Mouse (Mus musculus): ENCODE data around the gene Rnase12. TPM values are rescaled to one million over a fixed set of nuclear protein-coding genes. Genes with fewer than 3 reads are reported as not detected.

The Rnase12 gene
- polyA plus RNA-seq, 1 experiment from 2014 or later, result not detected

GRCm38 (mm10) chr14:51069617-51070016, 12.2 kb upstream of the Rnase12 start:
- Histone ChIP-seq H3K4me2 (ENCODE audit: low read length) (no peak overlapping the region), H3K27me3 (replicated peaks; ENCODE audit: control insufficient read depth, insufficient read depth, low read length) (no peaks in the 10 kb centered on the region), H3K9ac (ENCODE audit: low read depth, low read length) (no peak overlapping the region), H3K4me3 (ENCODE audit: low read length) (no peak overlapping the region), H3K27ac (ENCODE audit: low read depth, low read length) (no peak overlapping the region), H3K4me1 (ENCODE audit: control insufficient read depth, insufficient read depth, low read depth, low read length) (peaks cover 5% of the 10 kb centered on the region), H3K9me3 (ENCODE audit: control insufficient read depth, low read length) (no peaks in the 10 kb centered on the region), H3K36me3 (ENCODE audit: control insufficient read depth, insufficient read depth, low read length) (no peaks in the 10 kb centered on the region)
- 95% methylated on average over 2 of the region's 2 CpGs for WGBS
- no peak for ATAC-seq

- H3K27ac ChIP-seq (ENCODE audit: low read depth, low read length), result no peak overlapping the region
- no peaks in the 10 kb centered on the region for H3K36me3 ChIP-seq (ENCODE audit: control insufficient read depth, insufficient read depth, low read length)
- H3K4me3 ChIP-seq (ENCODE audit: low read length), result no peak overlapping the region
- peaks cover 5% of the 10 kb centered on the region for H3K4me1 ChIP-seq (ENCODE audit: control insufficient read depth, insufficient read depth, low read depth, low read length)
- no peak overlapping the region for H3K4me2 ChIP-seq (ENCODE audit: low read length)
- 90% methylated on average over 5 of the region's 5 CpGs for whole genome bisulfite sequencing
- no peak for ATAC-seq
- H3K9ac ChIP-seq (ENCODE audit: low read depth, low read length), result no peak overlapping the region
- H3K27me3 ChIP-seq (replicated peaks; ENCODE audit: control insufficient read depth, insufficient read depth, low read length), result no peaks in the 10 kb centered on the region
- H3K9me3 ChIP-seq (ENCODE audit: control insufficient read depth, low read length), result no peaks in the 10 kb centered on the region
These were observed 11.5 kb upstream of the Rnase12 start for GRCm38 (mm10) chr14:51068956-51069355.

GRCm38 (mm10) chr14:51060761-51061160, 3.3 kb upstream of the Rnase12 start:
- H3K27me3 ChIP-seq (replicated peaks; ENCODE audit: control insufficient read depth, insufficient read depth, low read length), result no peaks in the 10 kb centered on the region
- 88% methylated on average over 5 of the region's 5 CpGs for WGBS
- ATAC-seq, result no peak

GRCm38 (mm10) chr14:51054243-51055237, 2.9 kb downstream of the Rnase12 start:
- Histone ChIP-seq H3K36me3 (ENCODE audit: control insufficient read depth, insufficient read depth, low read length) (no peaks in the 10 kb centered on the region), H3K4me1 (ENCODE audit: control insufficient read depth, insufficient read depth, low read depth, low read length) (no peaks in the 10 kb centered on the region), H3K4me2 (ENCODE audit: low read length) (no peak overlapping the region), H3K27me3 (replicated peaks; ENCODE audit: control insufficient read depth, insufficient read depth, low read length) (no peaks in the 10 kb centered on the region), H3K9me3 (ENCODE audit: control insufficient read depth, low read length) (no peaks in the 10 kb centered on the region), H3K27ac (ENCODE audit: low read depth, low read length) (no peak overlapping the region), H3K4me3 (ENCODE audit: low read length) (no peak overlapping the region), H3K9ac (ENCODE audit: low read depth, low read length) (no peak overlapping the region)
- WGBS, result 36% methylated on average over 13 of the region's 13 CpGs
- ATAC-seq, result no peak

More at GRCm38 (mm10) chr14:51060761-51061160, 3.3 kb upstream of the Rnase12 start:
- Histone ChIP-seq H3K27ac (ENCODE audit: low read depth, low read length) (no peak overlapping the region), H3K4me1 (ENCODE audit: control insufficient read depth, insufficient read depth, low read depth, low read length) (no peaks in the 10 kb centered on the region), H3K4me2 (ENCODE audit: low read length) (no peak overlapping the region), H3K4me3 (ENCODE audit: low read length) (no peak overlapping the region), H3K9me3 (ENCODE audit: control insufficient read depth, low read length) (no peaks in the 10 kb centered on the region), H3K36me3 (ENCODE audit: control insufficient read depth, insufficient read depth, low read length) (no peaks in the 10 kb centered on the region), H3K9ac (ENCODE audit: low read depth, low read length) (no peak overlapping the region)

- no peak for ATAC-seq
- 70% methylated on average over 5 of the region's 5 CpGs for WGBS
- Histone ChIP-seq H3K4me1 (ENCODE audit: control insufficient read depth, insufficient read depth, low read depth, low read length) (no peaks in the 10 kb centered on the region), H3K9me3 (ENCODE audit: control insufficient read depth, low read length) (no peaks in the 10 kb centered on the region), H3K9ac (ENCODE audit: low read depth, low read length) (no peak overlapping the region), H3K36me3 (ENCODE audit: control insufficient read depth, insufficient read depth, low read length) (no peaks in the 10 kb centered on the region), H3K27ac (ENCODE audit: low read depth, low read length) (no peak overlapping the region), H3K4me2 (ENCODE audit: low read length) (no peak overlapping the region), H3K27me3 (replicated peaks; ENCODE audit: control insufficient read depth, insufficient read depth, low read length) (no peaks in the 10 kb centered on the region), H3K4me3 (ENCODE audit: low read length) (no peak overlapping the region)
These were observed 4.3 kb downstream of the Rnase12 start for GRCm38 (mm10) chr14:51053176-51053575.

GRCm38 (mm10) chr14:51051941-51052340, 5.5 kb downstream of the Rnase12 start:
- ATAC-seq, result no peak
- Histone ChIP-seq H3K4me2 (ENCODE audit: low read length) (no peak overlapping the region), H3K4me3 (ENCODE audit: low read length) (no peak overlapping the region), H3K4me1 (ENCODE audit: control insufficient read depth, insufficient read depth, low read depth, low read length) (no peaks in the 10 kb centered on the region), H3K27ac (ENCODE audit: low read depth, low read length) (no peak overlapping the region), H3K9me3 (ENCODE audit: control insufficient read depth, low read length) (no peaks in the 10 kb centered on the region), H3K9ac (ENCODE audit: low read depth, low read length) (no peak overlapping the region), H3K36me3 (ENCODE audit: control insufficient read depth, insufficient read depth, low read length) (no peaks in the 10 kb centered on the region), H3K27me3 (replicated peaks; ENCODE audit: control insufficient read depth, insufficient read depth, low read length) (no peaks in the 10 kb centered on the region)
- WGBS, result 67% methylated on average over 5 of the region's 5 CpGs

- Histone ChIP-seq H3K27ac (ENCODE audit: low read depth, low read length) (no peak within 1 kb of the TSS), H3K4me1 (ENCODE audit: control insufficient read depth, insufficient read depth, low read depth, low read length) (no peaks in the 10 kb centered on the region), H3K36me3 (ENCODE audit: control insufficient read depth, insufficient read depth, low read length) (no peaks in the 10 kb centered on the region), H3K4me2 (ENCODE audit: low read length) (no peak within 1 kb of the TSS), H3K27me3 (replicated peaks; ENCODE audit: control insufficient read depth, insufficient read depth, low read length) (no peaks in the 10 kb centered on the region), H3K9ac (ENCODE audit: low read depth, low read length) (no peak within 1 kb of the TSS), H3K4me3 (ENCODE audit: low read length) (no peak within 1 kb of the TSS), H3K9me3 (ENCODE audit: control insufficient read depth, low read length) (no peaks in the 10 kb centered on the region)
- no peak for ATAC-seq
- 93% methylated on average over 2 of the region's 2 CpGs for WGBS
These were observed 7.4 kb downstream of the Rnase12 start, which contains the start of gene Rnase11 for GRCm38 (mm10) chr14:51050063-51050462. Gene Rnase11, minus strand, starts transcription at chr14:51050163.

GRCm38 (mm10) chr14:51047846-51048245, 9.6 kb downstream of the Rnase12 start:
- no peak overlapping the region for H3K4me2 ChIP-seq (ENCODE audit: low read length)
- no peak overlapping the region for H3K4me3 ChIP-seq (ENCODE audit: low read length)
- H3K9me3 ChIP-seq (ENCODE audit: control insufficient read depth, low read length), result no peaks in the 10 kb centered on the region
- no peaks in the 10 kb centered on the region for H3K36me3 ChIP-seq (ENCODE audit: control insufficient read depth, insufficient read depth, low read length)
- no peak for ATAC-seq
- 76% methylated on average over 5 of the region's 5 CpGs for WGBS
- no peak overlapping the region for H3K9ac ChIP-seq (ENCODE audit: low read depth, low read length)
- H3K27ac ChIP-seq (ENCODE audit: low read depth, low read length), result no peak overlapping the region
- H3K27me3 ChIP-seq (replicated peaks; ENCODE audit: control insufficient read depth, insufficient read depth, low read length), result no peaks in the 10 kb centered on the region
- no peaks in the 10 kb centered on the region for H3K4me1 ChIP-seq (ENCODE audit: control insufficient read depth, insufficient read depth, low read depth, low read length)

- WGBS, result 60% methylated on average over 6 of the region's 6 CpGs
- ATAC-seq, result no peak
- Histone ChIP-seq H3K4me3 (ENCODE audit: low read length) (no peak within 1 kb of the TSS), H3K27ac (ENCODE audit: low read depth, low read length) (no peak within 1 kb of the TSS), H3K4me2 (ENCODE audit: low read length) (no peak within 1 kb of the TSS), H3K36me3 (ENCODE audit: control insufficient read depth, insufficient read depth, low read length) (no peaks in the 10 kb centered on the region), H3K9me3 (ENCODE audit: control insufficient read depth, low read length) (no peaks in the 10 kb centered on the region), H3K9ac (ENCODE audit: low read depth, low read length) (no peak within 1 kb of the TSS), H3K27me3 (replicated peaks; ENCODE audit: control insufficient read depth, insufficient read depth, low read length) (no peaks in the 10 kb centered on the region), H3K4me1 (ENCODE audit: control insufficient read depth, insufficient read depth, low read depth, low read length) (no peaks in the 10 kb centered on the region)
These were observed 15.7 kb downstream of the Rnase12 start, which contains the start of gene Rnase9 for GRCm38 (mm10) chr14:51041769-51042168. Gene Rnase9, minus strand, starts transcription at chr14:51041869.

Data from hindbrain, embryonic 16.5 days (tissue).